Mouse (Mus musculus): ENCODE results near the gene Atf7ip. TPM values are rescaled to one million over a fixed set of nuclear protein-coding genes. Genes with fewer than 3 reads are reported as not detected.

Gene Atf7ip
- polyA plus RNA-seq, 1 experiment, result 53.1 TPM

GRCm38 (mm10) chr6:136553767-136554569 lies 48.0 kb downstream of the Atf7ip start:
- no peak overlapping the region for H3K4me3 ChIP-seq (replicated peaks; ENCODE audit: control insufficient read depth, low read depth, low read length)
- peaks cover 3% of the 10 kb centered on the region; the same call in 1 of the 2 replicates for H3K4me1 ChIP-seq (ENCODE audit: control insufficient read depth, insufficient read depth, low read length)
- TF ChIP-seq POLR2A (IDR thresholded peaks at IDR 0.05; ENCODE audit: borderline replicate concordance, control insufficient read depth, low read depth, low read length), result no peak
- TF ChIP-seq CTCF (IDR thresholded peaks at IDR 0.05; ENCODE audit: control insufficient read depth, insufficient read depth, low read length), result no peak
- H3K27ac ChIP-seq (ENCODE audit: control insufficient read depth, insufficient read depth, low read depth, low read length, poor library complexity), result no peak overlapping the region
- WGBS, result 17% methylated on average over 11 of the region's 11 CpGs

GRCm38 (mm10) chr6:136554774-136555522 lies 49.0 kb downstream of the Atf7ip start:
- Histone ChIP-seq H3K4me1 (ENCODE audit: control insufficient read depth, insufficient read depth, low read length) (peaks cover 3% of the 10 kb centered on the region; the same call in 1 of the 2 replicates), H3K27ac (ENCODE audit: control insufficient read depth, insufficient read depth, low read depth, low read length, poor library complexity) (no peak overlapping the region), H3K4me3 (replicated peaks; ENCODE audit: control insufficient read depth, low read depth, low read length) (no peak overlapping the region)
- TF ChIP-seq CTCF (IDR thresholded peaks at IDR 0.05; ENCODE audit: control insufficient read depth, insufficient read depth, low read length) (no peak), POLR2A (IDR thresholded peaks at IDR 0.05; ENCODE audit: borderline replicate concordance, control insufficient read depth, low read depth, low read length) (no peak)
- 80% methylated on average over 7 of the region's 7 CpGs for WGBS

- no peak overlapping the region for H3K27ac ChIP-seq (ENCODE audit: control insufficient read depth, insufficient read depth, low read depth, low read length, poor library complexity)
- no peak for TF ChIP-seq POLR2A (IDR thresholded peaks at IDR 0.05; ENCODE audit: borderline replicate concordance, control insufficient read depth, low read depth, low read length)
- peak; percentile 55 for TF ChIP-seq CTCF (IDR thresholded peaks at IDR 0.05; ENCODE audit: control insufficient read depth, insufficient read depth, low read length)
- WGBS, result 50% methylated on average over 5 of the region's 5 CpGs
- no peak overlapping the region for H3K4me3 ChIP-seq (replicated peaks; ENCODE audit: control insufficient read depth, low read depth, low read length)
- H3K4me1 ChIP-seq (ENCODE audit: control insufficient read depth, insufficient read depth, low read length), result peaks cover 3% of the 10 kb centered on the region; the same call in 1 of the 2 replicates
Observed at GRCm38 (mm10) chr6:136555523-136555915, 49.6 kb downstream of the Atf7ip start.

- Histone ChIP-seq H3K4me1 (ENCODE audit: control insufficient read depth, insufficient read depth, low read length) (no peaks in the 10 kb centered on the region; the same call in 1 of the 2 replicates), H3K4me3 (replicated peaks; ENCODE audit: control insufficient read depth, low read depth, low read length) (no peak overlapping the region), H3K27ac (ENCODE audit: control insufficient read depth, insufficient read depth, low read depth, low read length, poor library complexity) (no peak overlapping the region)
- WGBS, result 92% methylated on average over 8 of the region's 8 CpGs
- TF ChIP-seq POLR2A (IDR thresholded peaks at IDR 0.05; ENCODE audit: borderline replicate concordance, control insufficient read depth, low read depth, low read length), result no peak
- TF ChIP-seq CTCF (IDR thresholded peaks at IDR 0.05; ENCODE audit: control insufficient read depth, insufficient read depth, low read length), result no peak
Observed at GRCm38 (mm10) chr6:136558288-136559005, 52.5 kb downstream of the Atf7ip start.

- Histone ChIP-seq H3K27ac (ENCODE audit: control insufficient read depth, insufficient read depth, low read depth, low read length, poor library complexity) (no peak overlapping the region), H3K4me1 (ENCODE audit: control insufficient read depth, insufficient read depth, low read length) (no peaks in the 10 kb centered on the region; the same call in 1 of the 2 replicates), H3K4me3 (replicated peaks; ENCODE audit: control insufficient read depth, low read depth, low read length) (no peak overlapping the region)
- WGBS, result 96% methylated on average over 5 of the region's 5 CpGs
- TF ChIP-seq POLR2A (IDR thresholded peaks at IDR 0.05; ENCODE audit: borderline replicate concordance, control insufficient read depth, low read depth, low read length), result no peak
- no peak for TF ChIP-seq CTCF (IDR thresholded peaks at IDR 0.05; ENCODE audit: control insufficient read depth, insufficient read depth, low read length)
Observed at GRCm38 (mm10) chr6:136566002-136566401, 60.0 kb downstream of the Atf7ip start.

- no peak overlapping the region for H3K4me3 ChIP-seq (replicated peaks; ENCODE audit: control insufficient read depth, low read depth, low read length)
- H3K27ac ChIP-seq (ENCODE audit: control insufficient read depth, insufficient read depth, low read depth, low read length, poor library complexity), result no peak overlapping the region
- no peaks in the 10 kb centered on the region for H3K4me1 ChIP-seq (ENCODE audit: control insufficient read depth, insufficient read depth, low read length)
- TF ChIP-seq CTCF (IDR thresholded peaks at IDR 0.05; ENCODE audit: control insufficient read depth, insufficient read depth, low read length) (no peak), POLR2A (IDR thresholded peaks at IDR 0.05; ENCODE audit: borderline replicate concordance, control insufficient read depth, low read depth, low read length) (no peak)
- WGBS, result 81% methylated on average over 4 of the region's 4 CpGs
Observed at GRCm38 (mm10) chr6:136590739-136591138, 84.8 kb downstream of the Atf7ip start.

- Histone ChIP-seq H3K27ac (ENCODE audit: control insufficient read depth, insufficient read depth, low read depth, low read length, poor library complexity) (no peak overlapping the region), H3K4me1 (ENCODE audit: control insufficient read depth, insufficient read depth, low read length) (no peaks in the 10 kb centered on the region), H3K4me3 (replicated peaks; ENCODE audit: control insufficient read depth, low read depth, low read length) (no peak overlapping the region)
- 90% methylated on average over 4 of the region's 4 CpGs for WGBS
- no peak for TF ChIP-seq POLR2A (IDR thresholded peaks at IDR 0.05; ENCODE audit: borderline replicate concordance, control insufficient read depth, low read depth, low read length)
- no peak for TF ChIP-seq CTCF (IDR thresholded peaks at IDR 0.05; ENCODE audit: control insufficient read depth, insufficient read depth, low read length)
Observed at GRCm38 (mm10) chr6:136594541-136594940, 88.6 kb downstream of the Atf7ip start.

- no peak overlapping the region for H3K4me3 ChIP-seq (replicated peaks; ENCODE audit: control insufficient read depth, low read depth, low read length)
- H3K4me1 ChIP-seq (ENCODE audit: control insufficient read depth, insufficient read depth, low read length), result no peaks in the 10 kb centered on the region
- 86% methylated on average over 7 of the region's 7 CpGs for WGBS
- TF ChIP-seq CTCF (IDR thresholded peaks at IDR 0.05; ENCODE audit: control insufficient read depth, insufficient read depth, low read length) (no peak), POLR2A (IDR thresholded peaks at IDR 0.05; ENCODE audit: borderline replicate concordance, control insufficient read depth, low read depth, low read length) (no peak)
- H3K27ac ChIP-seq (ENCODE audit: control insufficient read depth, insufficient read depth, low read depth, low read length, poor library complexity), result no peak overlapping the region
Observed at GRCm38 (mm10) chr6:136602601-136603000, 96.6 kb downstream of the Atf7ip start.
